Mouse (Mus musculus): ENCODE data around the gene Dph2. TPM values are rescaled to one million over a fixed set of nuclear protein-coding genes. Genes with fewer than 3 reads are reported as not detected.

Dph2 gene
- polyA plus RNA-seq, 1 experiment from 2014 or later = 17.9 TPM

- no peak overlapping the region for H3K9ac ChIP-seq (ENCODE audit: low read length)
- 16% methylated on average over 2 of the region's 2 CpGs for WGBS
- H3K4me3 ChIP-seq (ENCODE audit: low read length) = no peak overlapping the region
- H3K36me3 ChIP-seq (ENCODE audit: control insufficient read depth, insufficient read depth, low read length) = no peaks in the 10 kb centered on the region
- H3K9me3 ChIP-seq (ENCODE audit: control insufficient read depth, low read length) = no peaks in the 10 kb centered on the region
- H3K27ac ChIP-seq (ENCODE audit: low read length) = no peak overlapping the region
- no peak for ATAC-seq (ENCODE audit: low read depth)
- H3K4me2 ChIP-seq (ENCODE audit: low read depth, low read length) = no peak overlapping the region
- peaks cover 5% of the 10 kb centered on the region for H3K4me1 ChIP-seq (replicated peaks; ENCODE audit: control insufficient read depth, insufficient read depth, low read length)
- peaks cover 26% of the 10 kb centered on the region for H3K27me3 ChIP-seq (ENCODE audit: control insufficient read depth, insufficient read depth, low read depth, low read length)
These were observed 31.6 kb upstream of the Dph2 start for GRCm38 (mm10) chr4:117923450-117923849.

DNA sequence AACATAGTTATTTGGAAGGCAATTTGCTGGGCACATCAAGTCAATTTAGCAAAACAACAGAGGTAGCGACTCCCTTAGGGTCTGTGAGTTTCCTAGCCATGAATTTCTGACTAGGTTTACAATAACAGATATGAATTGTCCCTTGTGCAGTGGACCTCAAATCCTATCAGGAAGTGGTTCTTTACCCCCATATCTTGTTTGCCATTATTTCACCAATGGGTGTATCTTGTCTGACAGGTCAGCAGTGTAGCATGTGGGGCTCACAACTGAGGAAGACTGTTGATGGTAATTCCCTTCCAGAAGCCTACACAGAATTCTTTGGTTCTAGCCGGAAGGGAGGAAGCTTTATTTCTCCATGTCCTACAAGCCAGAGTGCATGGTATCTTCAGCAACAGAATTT, 29.5 kb upstream of the Dph2 start:
- Histone ChIP-seq H3K27ac (ENCODE audit: low read length) (no peak overlapping the region), H3K4me2 (ENCODE audit: low read depth, low read length) (no peak overlapping the region), H3K9me3 (ENCODE audit: control insufficient read depth, low read length) (no peaks in the 10 kb centered on the region), H3K4me3 (ENCODE audit: low read length) (no peak overlapping the region), H3K9ac (ENCODE audit: low read length) (no peak overlapping the region), H3K4me1 (replicated peaks; ENCODE audit: control insufficient read depth, insufficient read depth, low read length) (peaks cover 2% of the 10 kb centered on the region; the same call in 1 of the 2 replicates), H3K27me3 (ENCODE audit: control insufficient read depth, insufficient read depth, low read depth, low read length) (peaks cover 8% of the 10 kb centered on the region; the same call in 1 of the 2 replicates), H3K36me3 (ENCODE audit: control insufficient read depth, insufficient read depth, low read length) (no peaks in the 10 kb centered on the region)
- 91% methylated on average over 2 of the region's 2 CpGs for WGBS
- no peak for ATAC-seq (ENCODE audit: low read depth)

DNA sequence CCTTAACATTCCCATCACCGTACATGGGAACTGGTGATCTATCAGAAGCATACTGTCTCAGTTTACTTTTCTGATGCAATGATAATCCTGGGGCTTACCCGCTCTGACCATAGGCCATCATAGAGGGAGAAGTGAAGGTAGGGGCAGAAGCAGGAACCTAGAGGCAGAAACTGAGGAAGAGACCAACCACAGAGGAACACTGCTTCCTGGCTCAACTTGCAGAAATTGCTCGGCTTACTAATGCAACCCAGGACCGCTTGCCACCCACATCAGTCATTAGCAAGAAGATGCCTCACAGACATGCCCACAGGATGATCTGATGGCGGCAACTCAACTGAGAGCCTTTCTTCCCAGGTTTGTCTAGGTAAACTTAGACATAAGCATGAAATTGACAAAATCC, 26.9 kb upstream of the Dph2 start:
- no peaks in the 10 kb centered on the region for H3K36me3 ChIP-seq (ENCODE audit: control insufficient read depth, insufficient read depth, low read length)
- no peaks in the 10 kb centered on the region for H3K27me3 ChIP-seq (ENCODE audit: control insufficient read depth, insufficient read depth, low read depth, low read length)
- H3K9me3 ChIP-seq (ENCODE audit: control insufficient read depth, low read length) = no peaks in the 10 kb centered on the region
- H3K4me3 ChIP-seq (ENCODE audit: low read length) = no peak overlapping the region
- H3K4me1 ChIP-seq (replicated peaks; ENCODE audit: control insufficient read depth, insufficient read depth, low read length) = peaks cover 13% of the 10 kb centered on the region
- 72% methylated on average over 5 of the region's 5 CpGs for WGBS
- H3K27ac ChIP-seq (ENCODE audit: low read length) = no peak overlapping the region
- no peak overlapping the region for H3K9ac ChIP-seq (ENCODE audit: low read length)
- no peak for ATAC-seq (ENCODE audit: low read depth)
- H3K4me2 ChIP-seq (ENCODE audit: low read depth, low read length) = no peak overlapping the region

GRCm38 (mm10) chr4:117918261-117918660, 26.4 kb upstream of the Dph2 start:
- Histone ChIP-seq H3K4me2 (ENCODE audit: low read depth, low read length) (no peak overlapping the region), H3K36me3 (ENCODE audit: control insufficient read depth, insufficient read depth, low read length) (no peaks in the 10 kb centered on the region), H3K27ac (ENCODE audit: low read length) (peak overlapping the region; percentile 30), H3K9ac (ENCODE audit: low read length) (no peak overlapping the region), H3K4me1 (replicated peaks; ENCODE audit: control insufficient read depth, insufficient read depth, low read length) (peaks cover 18% of the 10 kb centered on the region), H3K4me3 (ENCODE audit: low read length) (no peak overlapping the region), H3K27me3 (ENCODE audit: control insufficient read depth, insufficient read depth, low read depth, low read length) (no peaks in the 10 kb centered on the region), H3K9me3 (ENCODE audit: control insufficient read depth, low read length) (no peaks in the 10 kb centered on the region)
- 45% methylated on average over 3 of the region's 3 CpGs for WGBS
- no peak for ATAC-seq (ENCODE audit: low read depth)

- H3K4me3 ChIP-seq (ENCODE audit: low read length) = no peak overlapping the region
- no peaks in the 10 kb centered on the region for H3K36me3 ChIP-seq (ENCODE audit: control insufficient read depth, insufficient read depth, low read length)
- H3K27ac ChIP-seq (ENCODE audit: low read length) = peak overlapping the region; percentile 24
- no peak overlapping the region for H3K4me2 ChIP-seq (ENCODE audit: low read depth, low read length)
- no peak overlapping the region for H3K9ac ChIP-seq (ENCODE audit: low read length)
- WGBS = 86% methylated on average over 4 of the region's 4 CpGs
- H3K27me3 ChIP-seq (ENCODE audit: control insufficient read depth, insufficient read depth, low read depth, low read length) = no peaks in the 10 kb centered on the region
- H3K4me1 ChIP-seq (replicated peaks; ENCODE audit: control insufficient read depth, insufficient read depth, low read length) = peaks cover 22% of the 10 kb centered on the region
- ATAC-seq (ENCODE audit: low read depth) = no peak
- H3K9me3 ChIP-seq (ENCODE audit: control insufficient read depth, low read length) = no peaks in the 10 kb centered on the region
These were observed 26.0 kb upstream of the Dph2 start for GRCm38 (mm10) chr4:117917847-117918246.

- WGBS = 79% methylated on average over 4 of the region's 4 CpGs
- H3K36me3 ChIP-seq (ENCODE audit: control insufficient read depth, insufficient read depth, low read length) = no peaks in the 10 kb centered on the region
- peaks cover 25% of the 10 kb centered on the region for H3K4me1 ChIP-seq (replicated peaks; ENCODE audit: control insufficient read depth, insufficient read depth, low read length)
- H3K27ac ChIP-seq (ENCODE audit: low read length) = no peak overlapping the region
- H3K4me2 ChIP-seq (ENCODE audit: low read depth, low read length) = no peak overlapping the region
- ATAC-seq (ENCODE audit: low read depth) = no peak
- H3K4me3 ChIP-seq (ENCODE audit: low read length) = no peak overlapping the region
- H3K9me3 ChIP-seq (ENCODE audit: control insufficient read depth, low read length) = no peaks in the 10 kb centered on the region
- H3K27me3 ChIP-seq (ENCODE audit: control insufficient read depth, insufficient read depth, low read depth, low read length) = no peaks in the 10 kb centered on the region
- no peak overlapping the region for H3K9ac ChIP-seq (ENCODE audit: low read length)
These were observed 25.6 kb upstream of the Dph2 start for GRCm38 (mm10) chr4:117917402-117917801.

GRCm38 (mm10) chr4:117916386-117916785, 24.6 kb upstream of the Dph2 start:
- Histone ChIP-seq H3K4me1 (replicated peaks; ENCODE audit: control insufficient read depth, insufficient read depth, low read length) (peaks cover 27% of the 10 kb centered on the region), H3K9me3 (ENCODE audit: control insufficient read depth, low read length) (no peaks in the 10 kb centered on the region), H3K4me3 (ENCODE audit: low read length) (no peak overlapping the region), H3K27ac (ENCODE audit: low read length) (no peak overlapping the region), H3K9ac (ENCODE audit: low read length) (no peak overlapping the region), H3K27me3 (ENCODE audit: control insufficient read depth, insufficient read depth, low read depth, low read length) (no peaks in the 10 kb centered on the region), H3K36me3 (ENCODE audit: control insufficient read depth, insufficient read depth, low read length) (peaks cover 9% of the 10 kb centered on the region; the same call in 1 of the 2 replicates), H3K4me2 (ENCODE audit: low read depth, low read length) (no peak overlapping the region)
- ATAC-seq (ENCODE audit: low read depth) = no peak
- WGBS = 62% methylated on average over 5 of the region's 5 CpGs

DNA sequence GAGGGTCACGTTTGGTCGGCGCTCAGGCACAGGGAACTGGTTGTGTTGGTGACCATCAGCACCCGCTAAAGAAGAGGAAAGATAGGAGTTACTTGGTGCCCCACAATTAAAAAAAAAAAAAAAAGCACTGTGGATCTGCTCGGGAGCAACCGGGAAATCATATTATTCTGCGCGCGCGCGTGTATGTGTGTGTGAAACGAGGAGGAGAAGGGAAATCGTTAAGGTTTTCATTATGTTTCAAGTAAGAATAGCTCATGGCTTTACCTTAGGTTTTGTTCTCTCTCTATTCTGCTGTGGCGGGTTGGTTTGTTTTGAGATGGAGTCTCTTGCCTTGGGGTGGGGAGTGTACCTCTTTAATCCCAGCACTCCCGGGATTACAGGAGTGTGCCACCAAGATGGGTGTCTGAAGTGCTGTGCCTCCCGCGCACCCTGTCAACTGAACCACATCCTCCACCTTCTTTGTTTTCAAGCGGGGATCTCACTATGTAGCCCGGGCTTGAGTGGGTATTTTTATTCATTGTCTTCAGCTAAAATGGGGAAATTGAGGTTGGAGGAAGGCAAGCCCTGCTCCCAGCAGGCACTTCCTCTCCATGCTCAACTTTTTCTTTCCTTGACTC, 23.8 kb upstream of the Dph2 start:
- ATAC-seq (ENCODE audit: low read depth) = no peak

GRCm38 (mm10) chr4:117914591-117915442, 23.0 kb upstream of the Dph2 start, which contains the start of gene Ipo13:
Gene Ipo13 (minus strand): TSS chr4:117914999.
- Histone ChIP-seq H3K9me3 (ENCODE audit: control insufficient read depth, low read length) (no peaks in the 10 kb centered on the region), H3K4me1 (replicated peaks; ENCODE audit: control insufficient read depth, insufficient read depth, low read length) (peaks cover 27% of the 10 kb centered on the region), H3K27ac (ENCODE audit: low read length) (peak within 1 kb of the TSS; percentile 70), H3K9ac (ENCODE audit: low read length) (peak within 1 kb of the TSS; percentile 86), H3K36me3 (ENCODE audit: control insufficient read depth, insufficient read depth, low read length) (peaks cover 9% of the 10 kb centered on the region; the same call in 1 of the 2 replicates), H3K27me3 (ENCODE audit: control insufficient read depth, insufficient read depth, low read depth, low read length) (no peaks in the 10 kb centered on the region), H3K4me2 (ENCODE audit: low read depth, low read length) (peak within 1 kb of the TSS; percentile 100), H3K4me3 (ENCODE audit: low read length) (peak within 1 kb of the TSS; percentile 83)
- ATAC-seq (ENCODE audit: low read depth) = peak; percentile 94
- WGBS = under 1% methylated on average over 59 of the region's 61 CpGs

More for the DNA sequence above, 23.8 kb upstream of the Dph2 start:
- no peaks in the 10 kb centered on the region for H3K9me3 ChIP-seq (ENCODE audit: control insufficient read depth, low read length)
- H3K4me3 ChIP-seq (ENCODE audit: low read length) = peak overlapping the region; percentile 83
- H3K4me2 ChIP-seq (ENCODE audit: low read depth, low read length) = peak overlapping the region; percentile 100
- H3K4me1 ChIP-seq (replicated peaks; ENCODE audit: control insufficient read depth, insufficient read depth, low read length) = peaks cover 27% of the 10 kb centered on the region
- no peaks in the 10 kb centered on the region for H3K27me3 ChIP-seq (ENCODE audit: control insufficient read depth, insufficient read depth, low read depth, low read length)
- H3K9ac ChIP-seq (ENCODE audit: low read length) = peak overlapping the region; percentile 86
- WGBS = 2% methylated on average over 19 of the region's 19 CpGs
- H3K27ac ChIP-seq (ENCODE audit: low read length) = no peak overlapping the region
- peaks cover 9% of the 10 kb centered on the region; the same call in 1 of the 2 replicates for H3K36me3 ChIP-seq (ENCODE audit: control insufficient read depth, insufficient read depth, low read length)
